ENCODE assay signal across 9 mouse cellular contexts in genomic region chr1:39477064-39477463, GRCm38 (mm10). TPM values are rescaled to one million over a fixed set of nuclear protein-coding genes. Genes with fewer than 3 reads are reported as not detected.
A peak's percentile ranks its signal among the peaks of the same experiment; 100 is the strongest.
DNase-seq lines count a peak whose midpoint lies in the region; ATAC-seq and TF ChIP-seq lines count a peak whose summit lies in the region.
"Had no signal": no experiment of that assay in that cellular context is flagged by ENCODE, and none has a peak within 500 bp of the region (broad histone marks: within the 10 kb centered on the region; RNA-seq: fewer than 3 reads in every experiment).

No protein-coding gene starts in this region.

- H3K4me1 ChIP-seq in heart, embryonic 16.5 days (ENCODE audit: control insufficient read depth, insufficient read depth, low read length): peaks cover 8% of the 10 kb centered on the region
- H3K4me1 ChIP-seq in bone marrow, adult 2 months (ENCODE audit: control insufficient read depth, insufficient read depth, low read length): peaks cover 3% of the 10 kb centered on the region; the same call in 1 of the 2 replicates
- 0 out of 2 replicates have a peak, but pooled peaks cover 3% of the 10 kb centered on the region for H3K4me1 ChIP-seq in hindbrain, embryonic 11.5 days (replicated peaks; ENCODE audit: control insufficient read depth, insufficient read depth, low read length)
- peaks cover 7% of the 10 kb centered on the region for H3K4me1 ChIP-seq in midbrain, embryonic 11.5 days (ENCODE audit: control insufficient read depth, insufficient read depth, low read length)

- H3K4me3 ChIP-seq in heart, embryonic 16.5 days (ENCODE audit: low read length): peak overlapping the region; percentile 78
- peak overlapping the region; percentile 75 for H3K4me3 ChIP-seq in bone marrow, adult 2 months (replicated peaks; ENCODE audit: control insufficient read depth, low read depth, low read length)
- peak overlapping the region; percentile 6; the same call in 1 of the 2 replicates for H3K4me3 ChIP-seq in hindbrain, embryonic 11.5 days (ENCODE audit: low read depth, low read length)
- H3K4me3 ChIP-seq in midbrain, embryonic 11.5 days (ENCODE audit: low read depth, low read length): no peak overlapping the region

- ATAC-seq in heart, embryonic 16.5 days (replicated peaks; ENCODE audit: extremely low read depth, insufficient read depth, low FRiP score): no peak
- no peak for ATAC-seq in hindbrain, embryonic 11.5 days (ENCODE audit: low FRiP score)
- no peak for ATAC-seq in midbrain, embryonic 11.5 days (ENCODE audit: low FRiP score)
- ATAC-seq in activated CD4-positive, CD25-positive, alpha-beta regulatory T cell, adult 4 months: no peak

- DNase-seq in heart, postnatal 36 days: no peak
- DNase-seq in hindbrain, embryonic 11.5 days (ENCODE audit: low spot score): no peak
- no peak for DNase-seq in midbrain, embryonic 11.5 days (ENCODE audit: low spot score, missing footprints)
- DNase-seq in urinary bladder, adult 18-20 months (ENCODE audit: low spot score in 2 of 2): no peak
- no peak for DNase-seq in layer of hippocampus, adult 18-20 months (ENCODE audit: low spot score in 2 of 2)

- no peak overlapping the region for H3K27ac ChIP-seq in heart, embryonic 16.5 days (ENCODE audit: low read length)
- H3K27ac ChIP-seq in bone marrow, adult 2 months (ENCODE audit: control insufficient read depth, insufficient read depth, low read depth, low read length, poor library complexity): no peak overlapping the region
- H3K27ac ChIP-seq in hindbrain, embryonic 11.5 days (ENCODE audit: low read depth, low read length): no peak overlapping the region
- no peak overlapping the region for H3K27ac ChIP-seq in midbrain, embryonic 11.5 days (ENCODE audit: low read depth, low read length)
- H3K27ac ChIP-seq: macrophage had no signal

- peak overlapping the region; percentile 80; the same call in 1 of the 2 replicates for H3K9ac ChIP-seq in heart, embryonic 16.5 days (ENCODE audit: low read length)
- 0 out of 2 replicates have a peak overlapping the region, but pooled peaks have one; percentile 7 for H3K9ac ChIP-seq in hindbrain, embryonic 11.5 days (ENCODE audit: low read depth, low read length)
- H3K9ac ChIP-seq in midbrain, embryonic 11.5 days (ENCODE audit: low read length): no peak overlapping the region

- TF ChIP-seq CTCF in bone marrow, adult 2 months (IDR thresholded peaks at IDR 0.05; ENCODE audit: control insufficient read depth, insufficient read depth, low read length): no peak

- H3K9me3 ChIP-seq in heart, embryonic 16.5 days (replicated peaks; ENCODE audit: control insufficient read depth, low read length): no peaks in the 10 kb centered on the region
- no peaks in the 10 kb centered on the region for H3K9me3 ChIP-seq in hindbrain, embryonic 11.5 days (ENCODE audit: control insufficient read depth, low read length)
- no peaks in the 10 kb centered on the region for H3K9me3 ChIP-seq in midbrain, embryonic 11.5 days (ENCODE audit: control insufficient read depth, low read length)

- 72% methylated on average over 5 of the region's 5 CpGs for WGBS in heart, embryonic 16.5 days
- 57% methylated on average over 5 of the region's 5 CpGs for WGBS in bone marrow, adult 2 months
- 84% methylated on average over 5 of the region's 5 CpGs for WGBS in hindbrain, embryonic 11.5 days
- WGBS in midbrain, embryonic 11.5 days: 78% methylated on average over 5 of the region's 5 CpGs

- intact Hi-C loops in heart, postnatal 36 days (cut with DNase I): loop anchor here (5.0 kb wide), 1 partner anchor 85 kb away; no protein-coding TSS in a partner anchor

- no peaks in the 10 kb centered on the region for H3K27me3 ChIP-seq in heart, embryonic 16.5 days (ENCODE audit: control insufficient read depth, insufficient read depth, low read length)
- no peaks in the 10 kb centered on the region for H3K27me3 ChIP-seq in hindbrain, embryonic 11.5 days (ENCODE audit: control insufficient read depth, insufficient read depth, low read length)
- H3K27me3 ChIP-seq in midbrain, embryonic 11.5 days (ENCODE audit: control insufficient read depth, insufficient read depth, low read length): peaks cover 2% of the 10 kb centered on the region; the same call in 1 of the 2 replicates

- no peaks in the 10 kb centered on the region for H3K36me3 ChIP-seq in heart, embryonic 16.5 days (ENCODE audit: control insufficient read depth, insufficient read depth)
- no peaks in the 10 kb centered on the region for H3K36me3 ChIP-seq in hindbrain, embryonic 11.5 days (ENCODE audit: control insufficient read depth, insufficient read depth, low read length)
- H3K36me3 ChIP-seq in midbrain, embryonic 11.5 days (ENCODE audit: control insufficient read depth, insufficient read depth, low read length): no peaks in the 10 kb centered on the region

- TF ChIP-seq POLR2A in bone marrow, adult 2 months (IDR thresholded peaks at IDR 0.05; ENCODE audit: borderline replicate concordance, control insufficient read depth, low read depth, low read length): no peak

- peak overlapping the region; percentile 95 for H3K4me2 ChIP-seq in heart, embryonic 16.5 days (ENCODE audit: low read depth, low read length)
- H3K4me2 ChIP-seq in hindbrain, embryonic 11.5 days (replicated peaks; ENCODE audit: low read depth, low read length): no peak overlapping the region
- peak overlapping the region; percentile 98 for H3K4me2 ChIP-seq in midbrain, embryonic 11.5 days

RNA-seq across cellular contexts. Expression of gene Tbc1d8, which starts 1.5 kb away (rescaled TPM):
- polyA plus RNA-seq in heart, embryonic 16.5 days (2015; fragmentation: Nextera tagmentation; extraction: Ambion mirVana): 10.7 and 11.2 TPM in 2 replicates
- total RNA-seq in heart, postnatal 36 days (2021): 1 to 10 TPM; 5.5 to 6.5 TPM
- 31.6 and 151 TPM in 2 replicates for polyA plus RNA-seq in bone marrow, adult 2 months (2011; ENCODE audit: insufficient read depth, insufficient read length, low replicate concordance, missing spikeins)
- polyA plus RNA-seq in hindbrain, embryonic 11.5 days (2014; fragmentation: Nextera tagmentation; extraction: Ambion mirVana): 5.3 and 6.5 TPM in 2 replicates
- polyA plus RNA-seq in midbrain, embryonic 11.5 days (2014; fragmentation: Nextera tagmentation; extraction: Ambion mirVana): 4.6 and 5.4 TPM in 2 replicates
- polyA plus RNA-seq in activated CD4-positive, CD25-positive, alpha-beta regulatory T cell, adult 4 months (2017; shearing (Covaris generic)): 1 to 10 TPM in 1 of 2 experiments, under 1 TPM in 1; 0.41 to 1.4 TPM
- 10 to 100 TPM in 1 of 2 experiments, 1 to 10 TPM in 1; 8.8 to 12.4 TPM for total RNA-seq in layer of hippocampus, adult 18-20 months (2021)

RNA-seq across cellular contexts. Expression of gene Cnot11, which starts 57.7 kb away (rescaled TPM):
- 13.2 and 14.6 TPM in 2 replicates for polyA plus RNA-seq in heart, embryonic 16.5 days (2015; fragmentation: Nextera tagmentation; extraction: Ambion mirVana)
- 10 to 100 TPM; 13.8 to 14.7 TPM for total RNA-seq in heart, postnatal 36 days (2021)
- 17.5 and 18.8 TPM in 2 replicates for polyA plus RNA-seq in bone marrow, adult 2 months (2011; ENCODE audit: insufficient read depth, insufficient read length, low replicate concordance, missing spikeins)
- polyA plus RNA-seq in hindbrain, embryonic 11.5 days (2014; fragmentation: Nextera tagmentation; extraction: Ambion mirVana): 29.1 and 29.6 TPM in 2 replicates
- polyA plus RNA-seq in midbrain, embryonic 11.5 days (2014; fragmentation: Nextera tagmentation; extraction: Ambion mirVana): 29.9 and 33.3 TPM in 2 replicates
- polyA plus RNA-seq in activated CD4-positive, CD25-positive, alpha-beta regulatory T cell, adult 4 months (2017; shearing (Covaris generic)): 1 to 10 TPM; 3.0 to 5.6 TPM
- total RNA-seq in layer of hippocampus, adult 18-20 months (2021): 10 to 100 TPM; 22.7 to 22.9 TPM
